Mouse (Mus musculus) brain, embryonic 14.5 days (tissue): ENCODE measurements around the gene Svs1. TPM values are rescaled to one million over a fixed set of nuclear protein-coding genes. Genes with fewer than 3 reads are reported as not detected.

Experiments
- DNase-seq: peaks from one replicate; pipeline ENCODE4 v3.0.0-alpha.2; 2011; ENCODE audit warnings: low read depth
- CTCF ChIP-seq: fragments of 200-500 bp; IDR thresholded peaks from 2 replicates; pipeline ENCODE4 v1.5.1; 2012; ENCODE audit warnings: inconsistent platforms, mild to moderate bottlenecking, moderate library complexity, borderline replicate concordance; ENCODE audit not compliant: insufficient read depth, insufficient read length; ENCODE audit errors: extremely low read depth
- POLR2A ChIP-seq: fragments of 200-500 bp; IDR thresholded peaks from 2 replicates; pipeline ENCODE4 v1.6.1; 2012; ENCODE audit warnings: mild to moderate bottlenecking, inconsistent platforms, borderline replicate concordance; ENCODE audit not compliant: poor library complexity, insufficient read depth, insufficient read length, severe bottlenecking; ENCODE audit errors: extremely low read depth
- polyA plus RNA-seq: library from polyadenylated mRNA; depleted of rRNA; stranded (reverse); fragments of >200 nt; gene quantifications from 2 replicates; pipeline ENCODE4 v1.2.3, GENCODE M21; 2012

Svs1 gene
- polyA plus RNA-seq, 1 experiment = not detected

DNA sequence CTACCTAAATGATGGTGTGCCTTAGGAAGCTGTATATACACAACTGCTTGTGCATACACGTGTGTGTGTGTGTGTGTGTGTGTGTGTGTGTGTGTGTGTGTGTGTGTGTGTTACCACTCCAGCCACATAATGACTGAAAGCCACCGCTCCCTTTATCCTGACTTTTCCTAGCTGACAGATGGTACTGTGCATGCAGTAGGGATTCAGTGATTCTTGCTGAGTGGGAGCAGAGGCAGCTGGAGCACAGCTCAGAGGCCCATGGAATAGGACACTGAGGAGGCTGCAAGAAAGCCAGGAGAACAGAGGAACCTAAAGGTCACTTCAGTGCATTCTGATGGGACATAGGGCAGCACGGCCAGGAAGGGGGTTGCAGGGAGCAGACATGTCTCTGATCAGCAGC is 4.4 kb upstream of the Svs1 start:
- TF ChIP-seq POLR2A (no peak), CTCF (no peak)
- no peak for DNase-seq

DNA sequence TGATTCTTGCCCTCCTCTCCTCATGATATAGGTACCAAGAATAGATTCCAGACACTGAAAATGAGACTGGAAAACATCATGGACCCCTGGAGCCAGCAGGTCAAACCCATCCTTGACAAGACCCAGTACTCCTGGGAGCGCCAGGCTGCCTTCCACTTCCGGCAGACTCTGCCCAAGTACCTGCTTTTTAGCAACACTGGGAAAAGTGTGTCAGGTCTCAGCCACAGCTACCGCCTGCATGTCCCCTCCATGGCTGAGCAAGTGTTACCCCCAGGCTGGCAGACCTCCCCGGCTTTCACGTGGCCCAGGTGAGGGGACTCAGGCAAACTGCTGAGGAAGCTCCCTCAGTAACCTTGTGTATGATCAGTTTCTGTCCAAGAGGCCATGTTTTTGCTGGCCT is 3.3 kb downstream of the Svs1 start:
- TF ChIP-seq CTCF = no peak
- no peak for TF ChIP-seq POLR2A
- no peak for DNase-seq

DNA sequence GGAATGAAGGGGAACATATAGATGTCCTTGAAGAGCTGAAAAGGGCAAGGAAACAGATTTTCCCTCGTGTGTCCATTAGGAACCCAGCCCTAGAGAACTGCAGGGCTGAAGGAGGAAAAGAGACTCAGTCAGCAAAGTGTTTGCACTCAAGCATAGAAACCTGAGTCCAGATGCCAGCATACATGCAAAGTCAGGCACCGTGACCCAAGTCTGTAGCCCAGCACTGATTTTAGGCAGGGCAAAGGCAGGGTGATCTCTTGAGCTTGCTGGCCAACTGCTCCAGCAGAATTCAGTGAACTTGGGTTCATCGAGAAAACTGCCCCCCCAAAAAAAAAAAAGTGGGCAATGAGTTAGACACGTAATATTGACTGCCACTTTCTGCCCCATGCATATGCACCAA is 5.3 kb downstream of the Svs1 start:
- DNase-seq = no peak
- TF ChIP-seq POLR2A = no peak
- no peak for TF ChIP-seq CTCF

DNA sequence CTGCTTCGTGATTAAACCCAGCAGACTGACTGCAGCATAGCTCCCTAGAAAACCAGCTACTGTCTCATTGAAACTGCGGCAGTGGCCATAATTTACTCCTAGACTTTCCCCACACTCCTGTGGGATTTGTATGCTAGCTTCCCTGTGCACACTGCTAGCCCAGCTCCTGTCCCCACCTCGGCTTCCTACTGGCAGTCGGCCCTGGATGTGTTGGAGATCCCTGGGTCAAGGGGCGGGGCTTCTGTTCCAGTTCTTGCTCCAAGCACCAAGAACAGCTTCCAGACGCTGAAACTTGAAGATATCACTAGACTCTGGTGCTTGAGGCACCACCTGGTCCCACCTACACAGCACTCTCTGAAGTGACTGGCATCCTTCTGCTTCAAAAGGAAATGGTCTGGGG is 11.5 kb downstream of the Svs1 start:
- TF ChIP-seq POLR2A (no peak), CTCF (no peak)
- no peak for DNase-seq

DNA sequence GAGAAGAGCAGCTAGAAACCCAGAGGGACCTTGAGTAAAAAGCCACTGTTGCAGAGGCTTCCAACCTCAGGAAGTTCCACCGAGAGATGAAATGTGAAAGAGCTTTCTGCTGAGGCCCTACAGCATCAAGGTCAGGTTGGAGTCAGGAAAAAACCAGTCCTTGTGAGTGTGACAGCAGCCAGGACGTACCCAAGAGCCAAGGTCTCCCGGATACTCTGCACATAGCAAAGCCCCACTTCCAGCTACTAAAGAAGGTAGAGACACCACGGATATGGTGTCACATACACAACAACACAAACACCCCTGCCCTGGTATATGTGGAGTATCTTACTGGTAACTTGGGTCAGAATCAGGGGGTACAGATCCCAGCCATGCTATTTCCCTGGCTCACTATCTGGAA is 12.1 kb downstream of the Svs1 start:
- TF ChIP-seq POLR2A = no peak
- no peak for TF ChIP-seq CTCF
- DNase-seq = no peak

DNA sequence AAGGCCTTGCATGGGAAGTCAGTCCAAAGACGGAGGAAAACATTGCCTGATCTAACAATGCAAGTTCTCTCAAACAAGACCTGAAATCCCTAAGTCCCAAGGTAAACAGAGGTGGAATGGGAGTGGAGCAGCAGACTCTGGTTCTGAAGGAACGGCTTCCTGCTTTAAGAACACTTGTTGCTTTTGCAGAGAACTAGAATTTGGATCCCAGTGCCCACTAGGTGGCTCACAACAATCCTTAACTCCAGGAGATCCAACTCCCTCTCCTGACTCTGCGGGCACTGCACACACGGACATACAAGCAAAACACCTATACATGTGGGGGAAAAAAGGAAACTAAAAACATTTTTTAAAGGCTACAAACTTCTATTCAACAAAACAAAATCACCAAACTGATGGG is 16.7 kb downstream of the Svs1 start:
- peak; percentile 33 for DNase-seq
- TF ChIP-seq CTCF (peak; percentile 29; the same call in 1 of the 2 replicates), POLR2A (no peak)

DNA sequence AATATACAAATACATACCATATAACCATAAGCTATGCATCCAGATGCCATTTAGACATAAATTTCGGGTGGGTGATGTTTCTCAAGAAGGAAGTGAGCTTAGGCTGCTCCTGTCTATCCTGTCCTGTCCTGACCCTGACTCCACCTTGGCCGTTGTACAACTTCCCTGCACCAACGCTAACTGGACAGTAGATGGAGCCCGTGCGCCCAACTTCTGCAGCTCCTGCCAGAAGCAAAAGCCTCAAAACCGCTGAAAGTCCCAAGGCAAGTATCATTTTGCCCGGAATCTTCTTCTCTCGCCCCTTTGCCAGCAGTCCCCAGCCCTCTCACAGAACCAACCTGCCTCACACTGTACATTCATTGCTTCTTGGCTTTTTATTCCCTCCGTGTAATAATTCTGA is 21.3 kb downstream of the Svs1 start:
- TF ChIP-seq POLR2A (no peak), CTCF (peak; percentile 92)

DNA sequence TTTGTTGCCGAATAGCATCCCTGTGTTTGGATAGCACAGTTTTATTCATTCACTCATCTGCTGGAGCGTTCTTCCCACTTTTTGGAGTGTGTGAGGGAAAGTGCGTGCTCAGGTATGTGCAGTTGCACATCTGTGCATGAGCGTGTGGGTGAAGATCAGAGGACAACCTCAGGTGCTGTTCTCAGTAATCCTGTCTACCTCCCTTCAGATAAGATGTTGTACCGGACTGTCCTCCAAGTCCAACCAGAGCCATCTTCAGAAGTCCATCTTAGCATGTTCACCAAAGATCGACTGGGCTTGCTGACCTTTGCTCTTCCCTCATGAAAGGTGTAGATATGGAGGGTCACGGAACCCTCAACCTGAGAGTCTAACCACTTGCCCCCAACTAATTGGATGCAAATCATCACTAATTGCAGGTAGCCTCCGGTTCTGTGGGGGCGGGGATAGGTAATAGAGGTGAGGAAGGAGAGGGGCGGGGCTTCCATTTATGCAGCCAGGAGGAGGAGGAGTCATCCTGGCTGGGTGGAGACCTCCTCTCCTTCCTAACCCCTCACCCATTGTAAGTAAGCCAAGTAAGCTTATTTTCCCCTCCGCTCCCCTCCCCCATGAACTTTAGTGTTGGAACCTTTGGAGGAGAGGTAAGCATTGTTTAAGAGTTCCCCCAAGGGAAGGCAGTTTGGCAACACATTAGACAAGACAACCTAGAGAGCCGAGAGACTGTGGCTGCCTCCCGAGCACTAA is 21.9 kb downstream of the Svs1 start:
- DNase-seq = no peak
- TF ChIP-seq POLR2A (no peak), CTCF (no peak)

More for the DNA sequence above, 21.3 kb downstream of the Svs1 start:
- peak; percentile 86 for DNase-seq

DNA sequence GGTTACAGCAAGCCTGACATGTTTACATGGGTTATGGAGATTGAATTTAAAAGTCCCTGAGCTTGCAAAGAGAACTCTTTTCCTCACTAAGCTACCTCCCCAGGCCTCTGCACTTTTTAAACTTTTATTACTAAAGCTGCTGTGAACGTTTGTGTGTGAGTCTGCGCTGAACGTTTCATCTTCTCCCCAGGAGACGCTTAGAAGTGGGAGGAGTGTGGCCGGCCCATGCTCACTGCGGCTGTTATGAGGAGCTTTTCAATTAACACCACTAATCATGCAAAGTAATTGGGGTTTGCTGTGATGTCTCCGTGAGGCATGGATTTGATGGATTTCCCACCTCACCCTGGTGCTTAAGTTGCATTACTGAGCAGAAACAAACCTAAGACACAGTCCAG is 22.5 kb downstream of the Svs1 start:
- DNase-seq = peak; percentile 66
- no peak for TF ChIP-seq CTCF
- TF ChIP-seq POLR2A = no peak

DNA sequence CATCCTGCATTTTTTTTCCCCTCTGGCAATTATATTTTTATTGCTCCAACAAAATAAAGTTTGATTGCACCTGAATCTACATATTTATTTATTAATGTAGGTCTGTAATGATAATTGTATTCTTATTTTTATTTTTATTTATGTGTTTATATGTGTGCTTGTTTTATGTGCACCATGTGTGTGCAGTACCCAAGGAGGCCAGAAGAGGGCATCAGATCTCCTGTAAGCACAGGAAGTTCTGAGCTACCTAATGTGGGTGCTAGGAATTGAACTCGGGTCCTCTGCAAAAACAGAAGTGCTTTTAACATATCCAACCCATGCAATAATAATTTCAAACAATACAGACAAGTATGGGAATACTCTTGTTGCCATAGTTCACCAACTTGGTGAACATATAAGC is 23.0 kb downstream of the Svs1 start:
- TF ChIP-seq POLR2A (no peak), CTCF (peak; percentile 17; the same call in 1 of the 2 replicates)
- DNase-seq = no peak

DNA sequence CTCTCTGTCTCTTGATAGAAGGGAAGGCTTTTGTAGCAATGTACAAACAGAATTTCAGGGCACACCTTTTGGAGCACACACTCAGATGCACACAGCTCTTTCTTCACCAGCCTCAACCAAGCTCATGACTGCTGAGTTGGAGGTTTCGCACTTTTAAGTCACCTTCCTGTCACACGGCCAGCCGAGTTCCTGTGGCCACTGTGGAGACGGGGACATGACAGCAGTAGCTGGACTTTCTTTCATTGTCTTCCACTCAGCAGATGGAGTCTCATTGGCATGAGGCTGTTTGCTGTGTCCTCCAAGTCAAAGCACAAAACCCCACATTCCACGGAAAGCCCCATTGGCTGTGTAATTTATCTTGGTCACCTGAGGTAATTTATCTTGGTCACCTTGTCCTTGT is 24.5 kb downstream of the Svs1 start:
- DNase-seq = no peak
- TF ChIP-seq POLR2A (no peak), CTCF (no peak)

DNA sequence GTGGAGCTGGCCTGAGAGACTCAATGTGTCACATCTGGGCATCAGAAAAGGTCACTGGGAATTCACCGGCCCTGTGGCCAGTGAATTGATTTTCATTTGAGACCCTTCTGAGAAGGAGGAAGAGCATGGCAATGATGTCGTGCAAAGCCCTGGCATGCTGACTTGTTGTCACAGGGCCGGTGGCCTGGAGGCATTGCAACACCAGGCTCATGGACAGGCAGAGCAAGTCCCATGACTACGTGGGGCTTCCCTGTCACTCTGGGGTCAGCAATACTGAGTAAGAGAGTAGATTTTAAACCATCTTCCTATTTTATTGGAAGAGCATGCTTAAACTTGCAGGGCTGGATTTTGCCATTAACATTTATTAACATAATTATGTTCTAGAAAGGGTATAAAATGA is 26.4 kb downstream of the Svs1 start:
- no peak for DNase-seq
- no peak for TF ChIP-seq CTCF
- no peak for TF ChIP-seq POLR2A
